8 mouse cellular contexts compared by ENCODE assay signal in genomic region chr10:4388384-4388745, GRCm38 (mm10). TPM values are rescaled to one million over a fixed set of nuclear protein-coding genes. Genes with fewer than 3 reads are reported as not detected.
DNase-seq lines count a peak whose midpoint lies in the region; ATAC-seq lines count a peak whose summit lies in the region.

No protein-coding gene starts in this region.

- H3K9me3 ChIP-seq in forebrain, embryonic 10.5 days, result no peaks in the 10 kb centered on the region
- no peaks in the 10 kb centered on the region for H3K9me3 ChIP-seq in intestine, embryonic 16.5 days (ENCODE audit: control insufficient read depth, low read length)

- H3K4me1 ChIP-seq in forebrain, embryonic 10.5 days, result peaks cover 44% of the 10 kb centered on the region
- H3K4me1 ChIP-seq in intestine, embryonic 16.5 days (ENCODE audit: control insufficient read depth, insufficient read depth, low read length), result peaks cover 26% of the 10 kb centered on the region

- H3K27ac ChIP-seq in forebrain, embryonic 10.5 days, result peak overlapping the region; percentile 99
- H3K27ac ChIP-seq in intestine, embryonic 16.5 days (ENCODE audit: low read length), result peak overlapping the region; percentile 99

- peaks cover 18% of the 10 kb centered on the region for H3K36me3 ChIP-seq in forebrain, embryonic 10.5 days (replicated peaks)
- no peaks in the 10 kb centered on the region for H3K36me3 ChIP-seq in intestine, embryonic 16.5 days (ENCODE audit: control insufficient read depth, insufficient read depth, low read length)

- WGBS in forebrain, embryonic 10.5 days, result under 1% methylated on average over 19 of the region's 19 CpGs
- under 1% methylated on average over 19 of the region's 19 CpGs for WGBS in intestine, embryonic 16.5 days

- peak; percentile 3 for ATAC-seq in CD4-positive, CD25-positive, alpha-beta regulatory T cell, adult 4 months
- no peak for ATAC-seq in intestine, embryonic 16.5 days
- ATAC-seq in megakaryocyte-erythroid progenitor cell, adult 5-6 weeks (replicated peaks; ENCODE audit: low FRiP score, low TSS enrichment, poor library complexity, severe bottlenecking), result 0 out of 2 replicates have a peak, but pooled peaks have one; percentile 6

- H3K4me2 ChIP-seq in intestine, embryonic 16.5 days (ENCODE audit: low read depth, low read length), result peak overlapping the region; percentile 84

- H3K9ac ChIP-seq in intestine, embryonic 16.5 days (ENCODE audit: low read depth, low read length), result peak overlapping the region; percentile 98

- peak overlapping the region; percentile 95 for H3K4me3 ChIP-seq in forebrain, embryonic 10.5 days
- peak overlapping the region; percentile 93 for H3K4me3 ChIP-seq in intestine, embryonic 16.5 days (ENCODE audit: low read length)

- peak; percentile 17 for DNase-seq in gastrocnemius, adult 18-20 months (ENCODE audit: low spot score)
- DNase-seq in gastrocnemius, postnatal 4 days (ENCODE audit: low spot score in 2 of 2), result no peak
- DNase-seq in forebrain, embryonic 10.5 days (ENCODE audit: extremely low spot score, low spot score), result no peak
- DNase-seq in yolk sac, embryonic 10.5 days (ENCODE audit: low spot score), result no peak
- DNase-seq in left cerebral cortex, postnatal 14 days (ENCODE audit: low spot score in 2 of 2), result no peak

- H3K27me3 ChIP-seq in forebrain, embryonic 10.5 days (ENCODE audit: poor library complexity, severe bottlenecking), result no peaks in the 10 kb centered on the region
- no peaks in the 10 kb centered on the region for H3K27me3 ChIP-seq in intestine, embryonic 16.5 days (replicated peaks; ENCODE audit: control insufficient read depth, insufficient read depth, low read length)

- intact Hi-C loops in left cerebral cortex, postnatal 14 days (cut with DNase I), result no loop called here

RNA-seq across cellular contexts. Expression of gene Zbtb2, which starts 0.5 kb away (rescaled TPM):
- total RNA-seq in gastrocnemius, adult 18-20 months (2021), result 1 to 10 TPM; 4.4 to 5.2 TPM
- 1 to 10 TPM; 7.8 to 8.0 TPM for total RNA-seq in gastrocnemius, postnatal 4 days (2021)
- 10 to 100 TPM; 10.2 to 10.5 TPM for polyA plus RNA-seq in CD4-positive, CD25-positive, alpha-beta regulatory T cell, adult 4 months (2017; shearing (Covaris generic))
- polyA plus RNA-seq in forebrain, embryonic 10.5 days (2016; fragmentation: Nextera tagmentation; extraction: Ambion mirVana), result 19.7 and 21.6 TPM in 2 replicates
- 10.8 and 10.9 TPM in 2 replicates for polyA plus RNA-seq in intestine, embryonic 16.5 days (2015; fragmentation: Nextera tagmentation; extraction: Ambion mirVana)
- total RNA-seq in megakaryocyte-erythroid progenitor cell, adult 5-6 weeks (2014; fragmentation: Nextera tagmentation), result 7.4 and 7.5 TPM in 2 replicates
- total RNA-seq in megakaryocyte-erythroid progenitor cell, adult 5-6 weeks (2017), result 7.3 and 11.4 TPM in 2 replicates
- 10 to 100 TPM in 1 of 2 experiments, 1 to 10 TPM in 1; 8.8 to 10.0 TPM for total RNA-seq in left cerebral cortex, postnatal 14 days (2021)

RNA-seq across cellular contexts. Expression of gene Rmnd1, which starts 43.8 kb away (rescaled TPM):
- 10 to 100 TPM; 32.3 to 35.2 TPM for total RNA-seq in gastrocnemius, adult 18-20 months (2021)
- 10 to 100 TPM; 24.6 to 34.3 TPM for total RNA-seq in gastrocnemius, postnatal 4 days (2021)
- polyA plus RNA-seq in CD4-positive, CD25-positive, alpha-beta regulatory T cell, adult 4 months (2017; shearing (Covaris generic)), result 10 to 100 TPM; 62.6 to 68.9 TPM
- polyA plus RNA-seq in forebrain, embryonic 10.5 days (2016; fragmentation: Nextera tagmentation; extraction: Ambion mirVana), result 48.5 and 50.1 TPM in 2 replicates
- polyA plus RNA-seq in intestine, embryonic 16.5 days (2015; fragmentation: Nextera tagmentation; extraction: Ambion mirVana), result 53.9 and 58.3 TPM in 2 replicates
- 65.2 and 101 TPM in 2 replicates for total RNA-seq in megakaryocyte-erythroid progenitor cell, adult 5-6 weeks (2014; fragmentation: Nextera tagmentation)
- total RNA-seq in megakaryocyte-erythroid progenitor cell, adult 5-6 weeks (2017), result 40.5 and 66.1 TPM in 2 replicates
- 10 to 100 TPM; 31.1 to 40.9 TPM for total RNA-seq in left cerebral cortex, postnatal 14 days (2021)

RNA-seq across cellular contexts. Expression of gene Armt1, which starts 43.9 kb away (rescaled TPM):
- total RNA-seq in gastrocnemius, adult 18-20 months (2021), result 10 to 100 TPM; 15.2 to 16.1 TPM
- total RNA-seq in gastrocnemius, postnatal 4 days (2021), result 10 to 100 TPM; 11.1 to 12.5 TPM
- 10 to 100 TPM; 30.3 to 41.4 TPM for polyA plus RNA-seq in CD4-positive, CD25-positive, alpha-beta regulatory T cell, adult 4 months (2017; shearing (Covaris generic))
- 33.5 and 34.1 TPM in 2 replicates for polyA plus RNA-seq in forebrain, embryonic 10.5 days (2016; fragmentation: Nextera tagmentation; extraction: Ambion mirVana)
- polyA plus RNA-seq in intestine, embryonic 16.5 days (2015; fragmentation: Nextera tagmentation; extraction: Ambion mirVana), result 16.0 and 16.4 TPM in 2 replicates
- 40.4 and 50.3 TPM in 2 replicates for total RNA-seq in megakaryocyte-erythroid progenitor cell, adult 5-6 weeks (2014; fragmentation: Nextera tagmentation)
- 28.8 and 44.3 TPM in 2 replicates for total RNA-seq in megakaryocyte-erythroid progenitor cell, adult 5-6 weeks (2017)
- total RNA-seq in left cerebral cortex, postnatal 14 days (2021), result 10 to 100 TPM; 16.2 to 18.5 TPM
